Mouse (Mus musculus) stomach, postnatal 0 days (tissue): ENCODE data around the gene Pxn. TPM values are rescaled to one million over a fixed set of nuclear protein-coding genes. Genes with fewer than 3 reads are reported as not detected.
A peak's percentile ranks its signal among the peaks of the same experiment; 100 is the strongest.
"Not testable (repeated sequence)": the region's sequence is repeated elsewhere in the genome, so short reads cannot be mapped to it uniquely, and the experiment has no call there.

ENCODE experiments used
- ATAC-seq: fragments of 200-750 bp; cut with Nextera tagmentation; 2 replicates; pipeline ENCODE4 v1.8.0; 2017; ENCODE audit not compliant: low FRiP score, low TSS enrichment
- DNase-seq: peaks from one replicate; pipeline ENCODE4 v3.0.0-alpha.2; 2016; ENCODE audit warnings: low spot score
- H3K27ac ChIP-seq: fragments of 300-500 bp; sonication (generic); replicated peaks from 2 replicates; pipeline ENCODE4 v1.5.1; 2014; ENCODE audit warnings: mild to moderate bottlenecking, control low read depth
- H3K27me3 ChIP-seq: fragments of 300-500 bp; sonication (generic); 2 replicates; pipeline ENCODE4 v1.6.1; 2014; ENCODE audit warnings: low read length; ENCODE audit not compliant: control insufficient read depth, insufficient read depth
- H3K36me3 ChIP-seq: fragments of 300-500 bp; sonication (generic); 2 replicates; pipeline ENCODE4 v1.6.1; 2014; ENCODE audit warnings: low read length, mixed read lengths; ENCODE audit not compliant: control insufficient read depth, insufficient read depth
- H3K4me1 ChIP-seq: fragments of 300-500 bp; sonication (generic); replicated peaks from 2 replicates; pipeline ENCODE4 v1.6.1; 2014; ENCODE audit warnings: antibody characterized with exemption; ENCODE audit not compliant: control insufficient read depth, insufficient read depth
- H3K4me2 ChIP-seq: fragments of 300-500 bp; sonication (generic); replicated peaks from 2 replicates; pipeline ENCODE4 v1.6.1; 2014; ENCODE audit warnings: low read depth, mild to moderate bottlenecking, control low read depth, moderate library complexity
- H3K4me3 ChIP-seq: fragments of 300-500 bp; sonication (generic); 2 replicates; pipeline ENCODE4 v1.5.1; 2014; ENCODE audit warnings: low read depth, low read length, control low read depth
- H3K9ac ChIP-seq: fragments of 300-500 bp; sonication (generic); 2 replicates; pipeline ENCODE4 v1.6.1; 2014; ENCODE audit warnings: mild to moderate bottlenecking, low read length, control low read depth, mixed read lengths
- H3K9me3 ChIP-seq: fragments of 300-500 bp; sonication (generic); 2 replicates; pipeline ENCODE4 v1.6.1; 2016; ENCODE audit warnings: low read length; ENCODE audit not compliant: control insufficient read depth
- CTCF ChIP-seq: IDR thresholded peaks from 2 replicates; pipeline ENCODE4 v1.5.1; 2016; ENCODE audit warnings: antibody characterized with exemption, low read depth, mild to moderate bottlenecking, moderate library complexity
- EP300 ChIP-seq: optimal IDR thresholded peaks from 2 replicates; pipeline ENCODE3; 2016; ENCODE audit warnings: antibody characterized with exemption
- WGBS: fragments of 180-500 bp; shearing (Covaris S2); extraction: QIAGEN DNeasy Blood & Tissue Kit; methylation state at CpG from one replicate; pipeline ENCODE4 v1.1.7; 2014; 5-methylcytosine and 5-hydroxymethylcytosine counted together
- polyA plus RNA-seq: library from polyadenylated mRNA; unstranded; fragments of >200 nt; fragmentation: Nextera tagmentation; extraction: Ambion mirVana; gene quantifications from 2 replicates; pipeline ENCODE4 v1.2.1, GENCODE M21; 2015

Pxn gene
- polyA plus RNA-seq, 1 experiment from 2014 or later: 21.1 TPM

DNA sequence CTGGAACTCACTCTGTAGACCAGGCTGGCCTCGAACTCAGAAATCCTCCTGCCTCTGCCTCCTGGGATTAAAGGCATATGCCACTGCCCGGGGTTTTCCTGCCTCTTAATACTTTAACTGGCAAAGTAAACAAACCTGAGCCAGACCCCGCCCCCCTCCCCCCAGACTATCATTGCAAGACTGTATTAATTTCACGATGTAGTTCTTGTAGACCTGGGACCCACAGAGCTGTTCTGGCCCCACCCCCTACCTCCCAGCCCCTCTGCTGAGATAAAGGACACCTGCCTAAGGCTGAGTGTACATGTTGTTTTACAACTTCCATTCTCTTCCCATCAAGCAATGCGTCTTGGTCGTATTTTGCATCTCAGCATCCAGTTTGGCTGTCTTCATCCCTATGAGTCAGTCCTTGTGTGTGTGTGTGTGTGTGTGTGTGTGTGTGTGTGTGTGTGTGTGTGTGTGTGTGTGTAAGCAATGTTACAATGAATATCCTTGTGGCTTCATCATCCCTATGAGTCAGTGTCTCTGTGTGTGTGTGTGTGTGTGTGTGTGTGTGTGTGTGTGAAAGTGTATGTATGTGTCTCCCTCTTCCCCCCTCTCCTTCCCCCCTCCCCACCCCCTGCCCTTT, 13.7 kb upstream of the Pxn start:
- H3K4me3 ChIP-seq: no peak overlapping the region
- peak overlapping the region; percentile 78 for H3K27ac ChIP-seq
- ATAC-seq (no peak), DNase-seq (peak; percentile 45)
- no peaks in the 10 kb centered on the region for H3K27me3 ChIP-seq
- no peaks in the 10 kb centered on the region for H3K4me1 ChIP-seq
- no peak overlapping the region for H3K4me2 ChIP-seq
- H3K36me3 ChIP-seq: no peaks in the 10 kb centered on the region
- WGBS: 44% methylated on average over 6 of the region's 6 CpGs
- no peaks in the 10 kb centered on the region for H3K9me3 ChIP-seq
- no peak overlapping the region for H3K9ac ChIP-seq
- TF ChIP-seq EP300 (no peak), CTCF (no peak)

- Histone ChIP-seq H3K9ac (no peak overlapping the region), H3K27ac (peak overlapping the region; percentile 78), H3K36me3 (no peaks in the 10 kb centered on the region), H3K4me1 (no peaks in the 10 kb centered on the region), H3K27me3 (no peaks in the 10 kb centered on the region), H3K4me3 (no peak overlapping the region), H3K4me2 (no peak overlapping the region), H3K9me3 (no peaks in the 10 kb centered on the region)
- ATAC-seq (no peak), DNase-seq (no peak)
- no peak for TF ChIP-seq EP300
- no peak for TF ChIP-seq CTCF
- 27% methylated on average over 5 of the region's 5 CpGs for WGBS
These were observed 13.0 kb upstream of the Pxn start for GRCm38 (mm10) chr5:115493441-115493840.

DNA sequence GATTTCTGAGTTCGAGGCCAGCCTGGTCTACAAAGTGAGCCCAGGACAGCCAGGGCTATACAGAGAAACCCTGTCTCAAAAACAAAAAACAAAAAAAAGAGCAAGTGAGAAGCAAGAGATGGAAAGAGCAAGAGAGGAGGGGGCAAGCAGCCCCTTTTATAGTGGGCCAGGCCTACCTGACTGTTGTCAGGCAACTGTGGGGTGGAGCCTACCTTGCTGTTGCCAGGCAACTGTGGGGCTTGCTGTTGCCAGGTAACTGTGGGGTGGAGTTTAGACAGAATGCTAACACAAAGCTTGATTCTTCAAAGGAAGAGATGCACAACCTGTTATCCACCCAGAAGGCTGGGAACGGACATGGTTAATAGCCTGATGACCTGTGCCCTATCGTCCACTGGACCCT, 10.9 kb upstream of the Pxn start:
- not testable (repeated sequence) for H3K36me3 ChIP-seq, DNase-seq, ATAC-seq, H3K27ac ChIP-seq, H3K4me2 ChIP-seq, H3K9ac ChIP-seq, H3K27me3 ChIP-seq, H3K4me3 ChIP-seq, H3K4me1 ChIP-seq, H3K9me3 ChIP-seq
- 83% methylated on average over 3 of the region's 3 CpGs for WGBS

DNA sequence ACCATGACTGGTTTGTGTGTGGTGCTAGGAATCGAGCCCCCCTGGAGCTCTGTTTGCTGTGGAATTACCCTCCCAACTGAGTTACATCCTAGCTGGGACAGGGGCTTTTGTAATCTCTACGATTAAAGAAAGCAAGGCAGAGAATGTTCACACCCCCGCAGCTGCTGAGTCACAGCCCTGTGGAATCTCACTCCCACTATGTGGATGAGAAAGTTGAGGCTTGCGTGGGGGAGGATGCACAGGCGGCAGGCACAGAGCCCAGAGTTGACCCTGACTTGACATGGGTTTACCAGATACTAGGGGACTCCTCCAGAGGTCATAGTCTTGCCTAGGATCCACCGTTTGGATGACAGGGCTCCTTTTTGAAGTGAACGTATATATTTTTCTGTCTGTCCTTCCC, 9.4 kb upstream of the Pxn start:
- no peak for DNase-seq
- no peak overlapping the region for H3K9ac ChIP-seq
- no peak for ATAC-seq
- no peak overlapping the region for H3K27ac ChIP-seq
- no peaks in the 10 kb centered on the region for H3K4me1 ChIP-seq
- no peaks in the 10 kb centered on the region for H3K27me3 ChIP-seq
- H3K36me3 ChIP-seq: no peaks in the 10 kb centered on the region
- no peak overlapping the region for H3K4me2 ChIP-seq
- TF ChIP-seq EP300: no peak
- no peak for TF ChIP-seq CTCF
- no peaks in the 10 kb centered on the region for H3K9me3 ChIP-seq
- H3K4me3 ChIP-seq: no peak overlapping the region
- WGBS: 75% methylated on average over 7 of the region's 7 CpGs

- Histone ChIP-seq H3K4me3 (no peak overlapping the region), H3K9me3 (no peaks in the 10 kb centered on the region), H3K4me1 (no peaks in the 10 kb centered on the region), H3K4me2 (no peak overlapping the region), H3K9ac (no peak overlapping the region), H3K27ac (no peak overlapping the region), H3K27me3 (no peaks in the 10 kb centered on the region), H3K36me3 (no peaks in the 10 kb centered on the region)
- no peak for DNase-seq
- WGBS: 49% methylated on average over 9 of the region's 9 CpGs
- ATAC-seq: no peak
- no peak for TF ChIP-seq CTCF
- no peak for TF ChIP-seq EP300
These were observed 7.9 kb upstream of the Pxn start for GRCm38 (mm10) chr5:115498307-115499240.

- no peak overlapping the region for H3K4me3 ChIP-seq
- H3K9me3 ChIP-seq: no peaks in the 10 kb centered on the region
- no peak overlapping the region for H3K9ac ChIP-seq
- TF ChIP-seq EP300 (no peak), CTCF (no peak)
- DNase-seq: no peak
- H3K4me2 ChIP-seq: no peak overlapping the region
- WGBS: 68% methylated on average over 12 of the region's 12 CpGs
- no peaks in the 10 kb centered on the region for H3K27me3 ChIP-seq
- H3K36me3 ChIP-seq: no peaks in the 10 kb centered on the region
- ATAC-seq: no peak
- no peaks in the 10 kb centered on the region for H3K4me1 ChIP-seq
- H3K27ac ChIP-seq: no peak overlapping the region
These were observed 6.0 kb upstream of the Pxn start for GRCm38 (mm10) chr5:115500383-115500935.
